ENCODE assay signal across 8 mouse cellular contexts in genomic region chr3:89089882-89090591, GRCm38 (mm10). TPM values are rescaled to one million over a fixed set of nuclear protein-coding genes. Genes with fewer than 3 reads are reported as not detected.
DNase-seq lines count a peak whose midpoint lies in the region; ATAC-seq and TF ChIP-seq lines count a peak whose summit lies in the region.

No protein-coding gene starts in this region.

- peak overlapping the region; percentile 59 for H3K9ac ChIP-seq in lung, embryonic 14.5 days

- peak overlapping the region; percentile 72 for H3K27ac ChIP-seq in lung, embryonic 14.5 days (ENCODE audit: low read depth)
- peak overlapping the region; percentile 49 for H3K27ac ChIP-seq in olfactory bulb, adult 2 months (ENCODE audit: insufficient read depth, low read depth, low read length)

- peak overlapping the region; percentile 67 for H3K4me3 ChIP-seq in lung, embryonic 14.5 days (ENCODE audit: low read depth, low read length)
- peak overlapping the region; percentile 75 for H3K4me3 ChIP-seq in olfactory bulb, adult 2 months (ENCODE audit: insufficient read depth, low read depth, low read length)

- peaks cover 23% of the 10 kb centered on the region for H3K27me3 ChIP-seq in lung, embryonic 14.5 days (ENCODE audit: insufficient read depth, low read length)

- peak overlapping the region; percentile 100 for H3K4me2 ChIP-seq in lung, embryonic 14.5 days

- peaks cover 18% of the 10 kb centered on the region for H3K36me3 ChIP-seq in lung, embryonic 14.5 days (ENCODE audit: insufficient read depth)

- under 1% methylated on average over 39 of the region's 40 CpGs for WGBS in lung, embryonic 14.5 days
- under 1% methylated on average over 40 of the region's 40 CpGs for WGBS in olfactory bulb, adult 2 months

- peak; percentile 78 for ATAC-seq in lung, embryonic 14.5 days (ENCODE audit: insufficient read depth)

- DNase-seq in MN1 (ENCODE audit: low spot score): peak; percentile 73
- DNase-seq in cerebellum, adult 8-10 months: peak; percentile 84
- DNase-seq in forelimb bud, embryonic 11.5 days (ENCODE audit: low read depth, low spot score): peak; percentile 79
- peak; percentile 82 for DNase-seq in heart, postnatal 4 days
- peak; percentile 83 to 85 for DNase-seq in layer of hippocampus, adult 8-10 months (ENCODE audit: low spot score in 2 of 2)
- peak; percentile 88 for DNase-seq in lung, embryonic 14.5 days
- peak; percentile 90 for DNase-seq in thymus, postnatal 0 days (ENCODE audit: low spot score)

- TF ChIP-seq CTCF in lung, embryonic 14.5 days (IDR thresholded peaks at IDR 0.05; ENCODE audit: low read depth): peak; percentile 10; the same call in 1 of the 2 replicates
- no peak for TF ChIP-seq CTCF in olfactory bulb, adult 2 months (IDR thresholded peaks at IDR 0.05; ENCODE audit: insufficient read depth, low read depth, low read length)

- H3K4me1 ChIP-seq in lung, embryonic 14.5 days (ENCODE audit: insufficient read depth): peaks cover 15% of the 10 kb centered on the region
- H3K4me1 ChIP-seq in olfactory bulb, adult 2 months (ENCODE audit: control insufficient read depth, insufficient read depth, low read length): peaks cover 41% of the 10 kb centered on the region

- H3K9me3 ChIP-seq in lung, embryonic 14.5 days (ENCODE audit: low read depth, low read length): no peaks in the 10 kb centered on the region

- TF ChIP-seq POLR2A in olfactory bulb, adult 2 months (IDR thresholded peaks at IDR 0.05; ENCODE audit: insufficient read depth, low read depth, low read length): no peak

RNA-seq across cellular contexts. Expression of gene Rusc1, which starts 3.1 kb away (rescaled TPM):
- 10 to 100 TPM; 12.3 to 12.5 TPM for total RNA-seq in heart, postnatal 4 days (2021)
- 100 to 1,000 TPM; 144 to 149 (median 146) TPM for total RNA-seq in layer of hippocampus, adult 8-10 months (2022)
- 11.2 and 13.9 TPM in 2 replicates for polyA plus RNA-seq in lung, embryonic 14.5 days (2014; fragmentation: Nextera tagmentation; extraction: Ambion mirVana)
- not detected in 2 replicates for polyA plus RNA-seq in olfactory bulb, adult 2 months (2012; ENCODE audit: insufficient read depth, insufficient read length, low replicate concordance, missing spikeins)
- polyA plus RNA-seq in thymus, postnatal 0 days (2015; fragmentation: Nextera tagmentation; extraction: Ambion mirVana): 12.1 and 13.4 TPM in 2 replicates

RNA-seq across cellular contexts. Expression of gene Gm43738, which starts 10.9 kb away (rescaled TPM):
- not detected for total RNA-seq in heart, postnatal 4 days (2021)
- total RNA-seq in layer of hippocampus, adult 8-10 months (2022): under 1 TPM in 1 of 4 experiments, not detected in 3; 0.18 TPM
- not detected in 2 replicates for polyA plus RNA-seq in lung, embryonic 14.5 days (2014; fragmentation: Nextera tagmentation; extraction: Ambion mirVana)
- polyA plus RNA-seq in olfactory bulb, adult 2 months (2012; ENCODE audit: insufficient read depth, insufficient read length, low replicate concordance, missing spikeins): not detected in 2 replicates
- polyA plus RNA-seq in thymus, postnatal 0 days (2015; fragmentation: Nextera tagmentation; extraction: Ambion mirVana): not detected in 2 replicates

RNA-seq across cellular contexts. Expression of gene Fdps, which starts 11.7 kb away (rescaled TPM):
- total RNA-seq in heart, postnatal 4 days (2021): 10 to 100 TPM; 54.5 to 58.7 TPM
- 100 to 1,000 TPM in 2 of 4 experiments, 10 to 100 TPM in 2; 84.1 to 119 (median 97.3) TPM for total RNA-seq in layer of hippocampus, adult 8-10 months (2022)
- 164 and 177 TPM in 2 replicates for polyA plus RNA-seq in lung, embryonic 14.5 days (2014; fragmentation: Nextera tagmentation; extraction: Ambion mirVana)
- polyA plus RNA-seq in olfactory bulb, adult 2 months (2012; ENCODE audit: insufficient read depth, insufficient read length, low replicate concordance, missing spikeins): not detected in 2 replicates
- 180 and 193 TPM in 2 replicates for polyA plus RNA-seq in thymus, postnatal 0 days (2015; fragmentation: Nextera tagmentation; extraction: Ambion mirVana)

RNA-seq across cellular contexts. Expression of gene Pklr, which starts 45.9 kb away (rescaled TPM):
- total RNA-seq in heart, postnatal 4 days (2021): not detected
- total RNA-seq in layer of hippocampus, adult 8-10 months (2022): under 1 TPM in 1 of 4 experiments, not detected in 3; 0.14 TPM
- polyA plus RNA-seq in lung, embryonic 14.5 days (2014; fragmentation: Nextera tagmentation; extraction: Ambion mirVana): 0.08 TPM in 1 of 2 replicates, not detected in the other
- not detected in 2 replicates for polyA plus RNA-seq in olfactory bulb, adult 2 months (2012; ENCODE audit: insufficient read depth, insufficient read length, low replicate concordance, missing spikeins)
- polyA plus RNA-seq in thymus, postnatal 0 days (2015; fragmentation: Nextera tagmentation; extraction: Ambion mirVana): not detected in 2 replicates

Comparison
In these comparisons a context has a peak if more than half of its experiments do, and no peak if none do; other contexts are left out.
1. Peak in every context shown above with its lines: DNase-seq, ATAC-seq, H3K4me3 ChIP-seq and H3K27ac ChIP-seq.